Mouse (Mus musculus): Measurements from ENCODE around the gene Rin1.
A peak's percentile ranks its signal among the peaks of the same experiment; 100 is the strongest.

The Rin1 gene

GRCm38 (mm10) chr19:5045531-5045930, 4.8 kb upstream of the Rin1 start:
- no peak for DNase-seq

- no peak for DNase-seq
Measured at GRCm38 (mm10) chr19:5048138-5049056, 1.9 kb upstream of the Rin1 start.

GRCm38 (mm10) chr19:5049325-5049724, 956 bp upstream of the Rin1 start:
- no peak for DNase-seq

GRCm38 (mm10) chr19:5051031-5051430, 750 bp downstream of the Rin1 start:
- DNase-seq = no peak

- no peak for DNase-seq
Measured at GRCm38 (mm10) chr19:5051515-5051914, 1.2 kb downstream of the Rin1 start.

GRCm38 (mm10) chr19:5052166-5052822, 2.0 kb downstream of the Rin1 start:
- no peak for DNase-seq

GRCm38 (mm10) chr19:5052853-5053252, 2.6 kb downstream of the Rin1 start:
- no peak for DNase-seq

- peak; percentile 36 for DNase-seq
Measured at GRCm38 (mm10) chr19:5053909-5054308, 3.6 kb downstream of the Rin1 start.

- DNase-seq = peak; percentile 42
Measured at GRCm38 (mm10) chr19:5056251-5056650, 6.0 kb downstream of the Rin1 start.

- DNase-seq = no peak
Measured at GRCm38 (mm10) chr19:5057876-5058775, 7.8 kb downstream of the Rin1 start.

- DNase-seq = no peak
Measured at GRCm38 (mm10) chr19:5058801-5059771, 8.8 kb downstream of the Rin1 start.

GRCm38 (mm10) chr19:5060365-5061330, 10.4 kb downstream of the Rin1 start:
- no peak for DNase-seq

GRCm38 (mm10) chr19:5062041-5062440, 11.8 kb downstream of the Rin1 start:
- DNase-seq = no peak

GRCm38 (mm10) chr19:5062446-5062845, 12.2 kb downstream of the Rin1 start:
- no peak for DNase-seq

- no peak for DNase-seq
Measured at GRCm38 (mm10) chr19:5065104-5065503, 14.8 kb downstream of the Rin1 start.

- DNase-seq = no peak
Measured at GRCm38 (mm10) chr19:5067040-5067799, 16.9 kb downstream of the Rin1 start.

- no peak for DNase-seq
Measured at GRCm38 (mm10) chr19:5067867-5068569, 17.7 kb downstream of the Rin1 start, which contains the start of gene Cd248. Gene Cd248, plus strand, starts transcription at chr19:5068078.

- no peak for DNase-seq
Measured at GRCm38 (mm10) chr19:5068570-5069234, 18.4 kb downstream of the Rin1 start.
